Mouse (Mus musculus) A20 (cell line): ENCODE results near the gene Sirt7.

ENCODE experiments used
- DNase-seq: peaks from one replicate; pipeline ENCODE4 v3.0.0-alpha.2; 2011; ENCODE audit warnings: low read depth, low spot score

Gene Sirt7

DNA sequence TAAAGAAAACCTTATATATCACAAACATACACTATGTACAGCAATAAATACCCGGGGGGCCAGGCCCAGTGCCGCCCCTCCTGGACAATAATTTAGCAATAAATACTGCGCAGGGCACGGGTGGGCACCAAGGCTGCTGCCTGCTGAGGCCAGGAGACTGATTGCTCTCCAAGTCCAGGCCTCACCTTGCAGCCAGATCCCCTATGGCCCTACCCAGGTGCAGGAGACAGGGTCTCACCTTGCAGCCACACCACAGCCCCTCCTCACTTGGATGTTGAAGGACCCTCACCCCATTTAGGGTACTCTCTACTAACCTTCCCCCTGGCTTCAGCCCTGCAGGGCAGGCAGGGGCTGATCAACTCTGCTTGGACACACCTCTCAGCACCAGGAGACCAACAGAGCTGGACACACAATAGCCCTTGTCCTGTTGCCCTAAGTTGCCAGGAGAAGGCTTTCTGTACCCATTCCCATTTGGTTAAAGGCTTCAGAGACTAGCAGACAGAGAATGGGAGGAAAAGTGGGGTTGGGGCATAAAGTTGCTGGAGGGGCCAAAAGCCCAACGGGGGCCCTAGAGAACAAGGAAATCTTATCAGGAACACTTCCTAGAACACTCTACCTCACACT, at the start of gene Sirt7:
Sirt7 (minus strand) TSS at position 89 of the 624 bp plus-strand sequence.
- DNase-seq = no peak

- DNase-seq = peak; percentile 79
Observed at GRCm38 (mm10) chr11:120673594-120674122, 48.6 kb upstream of the Sirt7 start.

- peak; percentile 99 for DNase-seq
Observed at GRCm38 (mm10) chr11:120672687-120673593, 47.9 kb upstream of the Sirt7 start, which contains the start of gene Aspscr1. Aspscr1 (plus strand) TSS chr11:120672973.

DNA sequence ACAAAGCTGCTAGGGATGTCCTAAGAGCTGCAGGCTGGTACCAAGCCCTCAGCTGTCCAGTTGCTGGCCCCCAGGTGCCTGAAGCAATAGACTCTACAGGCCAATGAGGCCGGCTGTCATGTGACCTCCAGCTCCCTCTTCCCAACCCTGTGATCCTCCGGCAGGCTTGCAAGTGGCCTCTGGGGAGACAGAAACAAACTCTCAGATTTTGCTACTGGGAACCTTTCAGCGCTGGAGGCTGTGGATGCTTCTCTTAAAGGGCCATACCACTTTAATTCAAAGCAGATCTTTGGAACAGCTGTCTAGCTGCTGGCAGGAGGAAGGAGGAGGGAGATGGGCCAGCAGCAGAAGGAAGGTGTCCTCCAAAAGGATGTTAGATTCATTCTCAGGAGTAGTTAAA, 41.6 kb upstream of the Sirt7 start:
- no peak for DNase-seq

GRCm38 (mm10) chr11:120665406-120665805, 40.4 kb upstream of the Sirt7 start:
- DNase-seq = no peak

- DNase-seq = no peak
Observed at GRCm38 (mm10) chr11:120663714-120664113, 38.7 kb upstream of the Sirt7 start.

DNA sequence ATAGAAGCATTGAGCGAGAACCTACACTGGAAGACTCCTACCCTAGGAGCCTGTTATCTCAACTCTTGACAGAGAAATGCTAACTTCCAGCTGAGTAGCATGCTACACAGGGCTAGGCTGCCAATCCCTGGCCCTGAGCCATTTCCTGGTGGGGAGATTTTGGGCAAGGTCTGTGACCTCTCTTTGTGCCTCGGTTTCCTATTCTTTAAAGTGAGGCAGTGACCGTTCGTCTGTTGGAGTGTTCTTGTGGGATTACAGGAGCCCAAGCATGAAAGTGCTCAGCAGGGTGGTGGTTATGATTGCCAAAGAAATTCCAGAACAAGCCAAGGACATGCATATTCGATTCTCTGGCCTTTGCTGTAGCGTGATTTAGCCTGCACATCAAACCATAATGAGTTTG, 37.7 kb upstream of the Sirt7 start:
- DNase-seq = no peak

DNA sequence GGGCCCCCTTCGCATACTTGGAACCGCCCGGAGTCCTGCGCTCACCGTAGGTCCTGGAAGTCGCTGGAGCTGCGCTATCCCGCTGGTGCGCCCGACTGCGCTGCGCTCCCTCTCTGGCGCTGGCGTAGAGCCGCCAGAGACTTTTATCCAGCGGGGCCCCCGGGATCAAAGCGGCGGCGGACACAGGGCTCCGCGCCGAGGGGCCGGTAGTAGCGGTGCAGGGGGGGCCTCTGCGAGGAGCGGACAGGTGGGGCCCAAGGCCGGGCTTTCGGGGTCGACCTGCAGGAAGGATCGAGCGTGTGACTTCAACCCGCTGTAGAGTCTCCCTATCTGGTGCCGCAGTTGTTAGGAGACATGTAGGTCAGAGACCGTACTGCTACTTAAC, 36.0 kb upstream of the Sirt7 start, which contains the start of gene Notum:
Notum (minus strand) TSS at position 100 of the 385 bp plus-strand sequence.
- DNase-seq = no peak

DNA sequence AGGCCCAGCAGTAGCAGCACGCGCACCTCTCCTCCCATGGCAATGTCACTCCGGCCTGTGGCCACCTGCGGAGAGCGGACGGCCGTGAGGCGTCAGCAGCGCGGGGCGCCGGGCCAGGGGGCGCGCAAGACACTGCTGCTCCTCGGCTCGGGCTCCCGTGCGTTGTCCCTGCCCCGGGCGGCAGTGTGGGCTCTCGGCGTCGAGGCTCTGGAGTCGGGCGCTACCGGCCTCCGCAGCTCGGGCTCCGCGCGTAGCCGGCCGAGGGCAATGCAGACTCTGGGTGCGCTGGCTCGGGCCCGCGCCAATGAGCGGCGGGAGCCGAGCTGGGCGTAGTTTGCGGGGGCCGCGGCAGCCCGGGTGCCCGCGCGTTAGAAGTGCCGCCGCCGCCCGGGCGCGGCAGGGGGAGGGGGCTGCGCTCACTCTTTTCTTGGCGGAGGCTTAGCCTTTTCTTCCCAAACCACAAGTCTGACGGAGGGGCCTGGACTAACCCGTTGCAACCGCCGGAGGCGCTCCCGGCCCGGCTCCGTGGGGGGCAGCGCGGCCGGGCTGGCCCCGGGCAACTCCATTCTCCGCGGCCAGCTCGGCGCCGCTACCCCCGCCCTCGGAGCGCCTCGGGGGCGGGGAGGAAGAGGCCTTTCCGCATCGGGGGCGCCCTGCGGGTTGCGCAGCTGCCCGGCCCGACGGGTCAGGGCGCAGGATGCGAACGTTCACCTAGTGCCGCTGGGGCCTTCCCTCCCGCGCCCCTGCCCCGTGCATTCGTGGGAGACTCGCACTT, 35.4 kb upstream of the Sirt7 start:
- no peak for DNase-seq

GRCm38 (mm10) chr11:120659509-120660300, 34.7 kb upstream of the Sirt7 start:
- no peak for DNase-seq

DNA sequence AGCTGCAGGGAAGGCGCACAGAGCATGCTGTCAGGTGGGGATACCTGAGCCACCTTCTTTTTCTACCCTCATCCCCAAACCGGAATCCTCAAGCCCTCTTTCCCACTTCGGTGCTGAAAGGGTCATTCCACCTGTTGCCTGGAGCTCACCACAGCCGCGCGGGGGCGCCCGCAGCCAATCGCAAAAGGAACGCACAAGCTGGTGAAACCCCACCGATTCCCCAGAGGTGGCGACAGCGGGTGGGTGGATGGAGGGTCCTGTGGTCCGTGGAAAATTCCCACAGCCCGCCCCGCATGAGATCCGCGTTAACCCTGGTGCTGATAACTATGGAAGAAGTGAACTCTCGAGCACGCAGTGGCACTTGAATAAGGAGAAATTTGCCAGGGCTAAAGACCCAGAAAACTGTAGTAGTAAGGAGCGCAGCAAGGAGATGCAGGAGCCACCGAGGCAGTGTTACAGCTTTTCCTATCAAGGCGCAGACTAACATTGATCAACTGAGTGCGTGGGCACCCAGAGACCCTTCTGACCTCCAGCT, 33.9 kb upstream of the Sirt7 start:
- peak; percentile 76 for DNase-seq

- no peak for DNase-seq
Observed at GRCm38 (mm10) chr11:120657301-120657700, 32.3 kb upstream of the Sirt7 start.

GRCm38 (mm10) chr11:120654741-120655140, 29.7 kb upstream of the Sirt7 start:
- no peak for DNase-seq

DNA sequence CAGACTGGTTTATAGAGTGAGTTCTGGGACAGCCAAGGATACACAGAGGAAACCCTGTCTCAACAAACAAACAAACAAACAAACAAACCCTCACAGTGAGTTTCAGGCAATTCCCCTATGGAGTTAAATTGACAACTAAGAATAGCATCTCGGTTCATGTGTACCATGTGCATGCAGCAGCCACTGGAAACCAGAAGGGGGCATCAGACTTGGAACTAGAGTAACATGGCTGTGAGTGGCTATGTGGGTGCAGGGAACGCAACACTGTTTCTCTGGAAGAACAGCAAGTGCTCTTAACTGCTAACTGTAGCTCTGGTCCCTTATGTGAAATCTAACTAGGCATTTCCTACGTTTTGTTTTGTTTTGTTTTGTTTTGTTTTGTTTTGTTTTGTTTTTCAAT, 26.8 kb upstream of the Sirt7 start:
- peak; percentile 32 for DNase-seq

- DNase-seq = peak; percentile 92
Observed at GRCm38 (mm10) chr11:120648001-120648476, 23.0 kb upstream of the Sirt7 start, which contains the start of gene Myadml2. Myadml2 (minus strand) TSS chr11:120648158.

GRCm38 (mm10) chr11:120647047-120647830, 22.2 kb upstream of the Sirt7 start:
- no peak for DNase-seq

DNA sequence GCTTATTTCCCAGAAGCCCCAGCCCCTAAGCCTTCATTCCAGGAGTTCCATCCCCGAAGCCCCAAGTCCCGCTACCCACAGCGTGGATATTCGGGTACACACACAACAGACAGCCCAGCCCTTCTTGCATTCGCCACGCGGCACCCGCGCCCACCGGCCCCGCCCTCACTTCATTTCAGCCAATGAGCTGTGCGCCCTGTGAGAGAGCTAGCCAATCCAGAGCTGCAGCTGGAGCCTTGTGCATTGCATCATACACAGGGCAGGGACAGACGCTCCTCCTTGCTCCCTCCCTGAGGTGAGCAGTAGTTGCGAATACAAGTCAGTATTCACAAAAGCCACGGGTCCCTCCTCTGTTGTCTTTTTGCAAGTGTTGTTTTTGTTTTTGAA, 18.6 kb upstream of the Sirt7 start, which contains the start of gene Pycr1:
Pycr1 (minus strand) TSS at position 169 of the 387 bp plus-strand sequence.
- DNase-seq = peak; percentile 96

DNA sequence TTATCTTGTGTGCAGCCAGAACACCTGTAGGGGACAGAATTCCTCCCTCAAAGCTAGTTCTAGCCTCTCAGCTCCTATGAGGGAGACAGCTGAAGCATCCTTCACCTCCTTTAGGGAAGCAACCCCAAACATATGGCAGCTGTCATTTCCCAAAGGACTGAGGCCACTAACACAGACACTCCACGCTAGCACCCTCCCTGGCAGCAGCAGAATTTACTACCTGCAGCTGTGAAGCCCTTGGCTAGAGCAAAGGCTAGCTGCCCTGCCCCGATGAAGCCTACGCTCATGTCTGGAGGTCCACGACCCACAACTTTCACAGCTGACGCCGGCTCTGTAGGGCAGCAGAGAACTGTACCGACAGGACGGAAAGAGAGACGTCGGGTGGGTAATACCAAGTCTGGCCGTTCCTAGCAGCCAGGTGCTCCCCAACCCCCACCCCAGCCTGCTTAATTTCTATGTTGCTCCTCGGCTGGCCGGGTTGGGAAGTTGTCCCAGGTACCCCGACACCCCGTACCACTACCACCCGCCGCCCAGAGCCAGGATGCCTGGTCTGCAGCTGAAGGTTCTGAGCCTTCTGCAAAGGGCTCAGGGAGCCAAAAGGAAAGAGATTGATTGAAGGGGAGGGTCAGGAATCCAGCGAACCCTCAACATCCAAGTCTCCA, 18.0 kb upstream of the Sirt7 start:
- no peak for DNase-seq

DNA sequence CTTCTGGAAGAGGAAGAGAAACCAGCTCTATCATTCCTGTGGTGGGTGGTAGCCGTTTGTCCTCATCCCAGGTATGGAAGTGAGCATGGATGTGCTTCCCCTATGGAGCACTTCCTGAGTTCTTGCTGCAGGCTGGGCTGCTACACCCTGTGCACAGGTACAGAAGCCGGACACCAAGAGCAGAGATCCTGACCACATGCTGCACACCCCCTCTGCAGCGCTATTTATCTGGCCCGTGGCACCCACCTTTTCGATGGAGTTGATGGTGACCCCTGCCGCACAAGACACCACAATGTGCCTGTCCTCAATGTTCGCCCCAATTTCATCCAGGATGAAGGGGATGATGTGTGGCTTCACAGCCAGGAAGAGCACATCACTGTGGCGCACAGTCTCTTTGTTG, 16.8 kb upstream of the Sirt7 start:
- DNase-seq = peak; percentile 33
